Mouse (Mus musculus) intestine, postnatal 0 days (tissue): ENCODE measurements at regions not wholly inside any gene's neighbourhood (a gene's known extent, or its start where the extent isn't known, plus 50 kb on each side); places are given as distances from the start of the nearest gene placed in this dataset.

Experiments used
- ATAC-seq: fragments of 200-750 bp; cut with Nextera tagmentation; 2 replicates; pipeline ENCODE4 v1.8.0; 2017; ENCODE audit warnings: mild to moderate bottlenecking, moderate TSS enrichment, moderate library complexity
- H3K27ac ChIP-seq: fragments of 300-500 bp; sonication (generic); 2 replicates; pipeline ENCODE4 v1.5.1; 2014; ENCODE audit warnings: mild to moderate bottlenecking, low read depth, low read length, moderate library complexity
- H3K27me3 ChIP-seq: fragments of 300-500 bp; sonication (generic); replicated peaks from 2 replicates; pipeline ENCODE4 v1.6.1; 2014; ENCODE audit warnings: low read length, mixed read lengths; ENCODE audit not compliant: control insufficient read depth, insufficient read depth
- H3K36me3 ChIP-seq: fragments of 300-500 bp; sonication (generic); 2 replicates; pipeline ENCODE4 v1.6.1; 2014; ENCODE audit warnings: mild to moderate bottlenecking, moderate library complexity; ENCODE audit not compliant: control insufficient read depth, insufficient read depth
- H3K4me1 ChIP-seq: fragments of 300-500 bp; sonication (generic); replicated peaks from 2 replicates; pipeline ENCODE4 v1.6.1; 2014; ENCODE audit warnings: antibody characterized with exemption, low read length, mixed read lengths; ENCODE audit not compliant: control insufficient read depth, insufficient read depth
- H3K4me2 ChIP-seq: fragments of 300-500 bp; sonication (generic); replicated peaks from 2 replicates; pipeline ENCODE4 v1.6.1; 2014; ENCODE audit warnings: low read depth, mild to moderate bottlenecking, moderate library complexity
- H3K4me3 ChIP-seq: fragments of 300-500 bp; sonication (generic); 2 replicates; pipeline ENCODE4 v1.5.1; 2014; ENCODE audit warnings: low read depth, low read length
- H3K9ac ChIP-seq: fragments of 300-500 bp; sonication (generic); 2 replicates; pipeline ENCODE4 v1.6.1; 2014; ENCODE audit warnings: mild to moderate bottlenecking, low read depth, low read length
- H3K9me3 ChIP-seq: fragments of 300-500 bp; sonication (generic); 2 replicates; pipeline ENCODE4 v1.6.1; 2016; ENCODE audit warnings: mixed run types; ENCODE audit not compliant: control insufficient read depth
- CTCF ChIP-seq: sonication (generic); IDR thresholded peaks from 2 replicates; pipeline ENCODE4 v1.5.1; 2016; ENCODE audit warnings: low read depth, mild to moderate bottlenecking, control low read depth, antibody characterized with exemption, moderate library complexity
- WGBS: fragments of 180-500 bp; shearing (Covaris S2); extraction: QIAGEN DNeasy Blood & Tissue Kit; methylation state at CpG from one replicate; pipeline ENCODE4 v1.1.7; 2014; 5-methylcytosine and 5-hydroxymethylcytosine counted together

GRCm38 (mm10) chr13:16203147-16203546 lies 191.5 kb downstream of the Inhba start:
- H3K4me3 ChIP-seq: no peak overlapping the region
- 77% methylated on average over 3 of the region's 3 CpGs for WGBS
- H3K9me3 ChIP-seq: no peaks in the 10 kb centered on the region
- no peak overlapping the region for H3K27ac ChIP-seq
- no peaks in the 10 kb centered on the region for H3K4me1 ChIP-seq
- H3K27me3 ChIP-seq: no peaks in the 10 kb centered on the region
- no peak for TF ChIP-seq CTCF
- no peaks in the 10 kb centered on the region for H3K36me3 ChIP-seq
- H3K4me2 ChIP-seq: no peak overlapping the region
- H3K9ac ChIP-seq: no peak overlapping the region
- ATAC-seq: no peak

- no peak overlapping the region for H3K9ac ChIP-seq
- no peak overlapping the region for H3K4me2 ChIP-seq
- WGBS: 86% methylated on average over 5 of the region's 5 CpGs
- no peaks in the 10 kb centered on the region for H3K9me3 ChIP-seq
- no peak overlapping the region for H3K4me3 ChIP-seq
- no peak for TF ChIP-seq CTCF
- H3K27me3 ChIP-seq: no peaks in the 10 kb centered on the region
- H3K36me3 ChIP-seq: no peaks in the 10 kb centered on the region
- H3K4me1 ChIP-seq: no peaks in the 10 kb centered on the region
- ATAC-seq: no peak
- H3K27ac ChIP-seq: no peak overlapping the region
Measured at GRCm38 (mm10) chr13:16204097-16204496, 192.4 kb downstream of the Inhba start.

- TF ChIP-seq CTCF: no peak
- Histone ChIP-seq H3K4me2 (no peak overlapping the region), H3K9me3 (no peaks in the 10 kb centered on the region), H3K36me3 (no peaks in the 10 kb centered on the region), H3K4me3 (no peak overlapping the region), H3K27me3 (no peaks in the 10 kb centered on the region), H3K4me1 (no peaks in the 10 kb centered on the region), H3K9ac (no peak overlapping the region), H3K27ac (no peak overlapping the region)
- no peak for ATAC-seq
- 61% methylated on average over 2 of the region's 2 CpGs for WGBS
Measured at GRCm38 (mm10) chr13:16211482-16211881, 199.8 kb downstream of the Inhba start.

- no peak for TF ChIP-seq CTCF
- H3K9me3 ChIP-seq: no peaks in the 10 kb centered on the region
- H3K4me1 ChIP-seq: no peaks in the 10 kb centered on the region
- no peaks in the 10 kb centered on the region for H3K27me3 ChIP-seq
- H3K4me2 ChIP-seq: no peak overlapping the region
- no peaks in the 10 kb centered on the region for H3K36me3 ChIP-seq
- no peak overlapping the region for H3K27ac ChIP-seq
- no peak overlapping the region for H3K9ac ChIP-seq
- ATAC-seq: no peak
- no peak overlapping the region for H3K4me3 ChIP-seq
Measured at GRCm38 (mm10) chr13:16219877-16220276, 208.2 kb downstream of the Inhba start.

GRCm38 (mm10) chr13:16222942-16223600 lies 211.4 kb downstream of the Inhba start:
- Histone ChIP-seq H3K4me2 (no peak overlapping the region), H3K27me3 (no peaks in the 10 kb centered on the region), H3K4me1 (no peaks in the 10 kb centered on the region), H3K4me3 (no peak overlapping the region), H3K9ac (no peak overlapping the region), H3K9me3 (no peaks in the 10 kb centered on the region), H3K27ac (no peak overlapping the region), H3K36me3 (no peaks in the 10 kb centered on the region)
- whole genome bisulfite sequencing: 67% methylated on average over 5 of the region's 5 CpGs
- no peak for TF ChIP-seq CTCF
- ATAC-seq: no peak

GRCm38 (mm10) chr13:16261145-16261544 lies 249.5 kb downstream of the Inhba start:
- H3K4me3 ChIP-seq: no peak overlapping the region
- H3K36me3 ChIP-seq: no peaks in the 10 kb centered on the region
- TF ChIP-seq CTCF: no peak
- no peak overlapping the region for H3K4me2 ChIP-seq
- no peak overlapping the region for H3K9ac ChIP-seq
- 72% methylated on average over 3 of the region's 3 CpGs for WGBS
- no peaks in the 10 kb centered on the region for H3K27me3 ChIP-seq
- no peak for ATAC-seq
- H3K9me3 ChIP-seq: no peaks in the 10 kb centered on the region
- no peak overlapping the region for H3K27ac ChIP-seq
- no peaks in the 10 kb centered on the region for H3K4me1 ChIP-seq

- Histone ChIP-seq H3K27ac (no peak overlapping the region), H3K36me3 (no peaks in the 10 kb centered on the region), H3K4me1 (no peaks in the 10 kb centered on the region), H3K4me2 (no peak overlapping the region), H3K9me3 (no peaks in the 10 kb centered on the region), H3K4me3 (no peak overlapping the region), H3K27me3 (no peaks in the 10 kb centered on the region), H3K9ac (no peak overlapping the region)
- WGBS: 66% methylated on average over 3 of the region's 3 CpGs
- TF ChIP-seq CTCF: no peak
- ATAC-seq: peak; percentile 45; the same call in 1 of the 2 replicates
Measured at GRCm38 (mm10) chr13:16279974-16280373, 268.3 kb downstream of the Inhba start.
